Mouse (Mus musculus): ENCODE data around the gene Nkx2-2.
"Not testable (repeated sequence)": the region's sequence is repeated elsewhere in the genome, so short reads cannot be mapped to it uniquely, and the experiment has no call there.

Nkx2-2 gene

GRCm38 (mm10) chr2:147181304-147181665, 12.8 kb downstream of the Nkx2-2 start:
- no peak for DNase-seq

- DNase-seq: no peak
Observed at GRCm38 (mm10) chr2:147180649-147181303, 13.3 kb downstream of the Nkx2-2 start.

GRCm38 (mm10) chr2:147178091-147179059, 15.7 kb downstream of the Nkx2-2 start:
- peak; percentile 20 to 58 for DNase-seq

- DNase-seq: peak; percentile 71 to 92
Observed at GRCm38 (mm10) chr2:147177672-147178071, 16.4 kb downstream of the Nkx2-2 start.

- DNase-seq: no peak
Observed at GRCm38 (mm10) chr2:147175296-147175695, 18.7 kb downstream of the Nkx2-2 start.

- no peak for DNase-seq
Observed at GRCm38 (mm10) chr2:147173751-147174150, 20.3 kb downstream of the Nkx2-2 start.

GRCm38 (mm10) chr2:147170538-147170937, 23.5 kb downstream of the Nkx2-2 start:
- not testable (repeated sequence) for DNase-seq

- DNase-seq: no peak
Observed at GRCm38 (mm10) chr2:147165863-147166262, 28.2 kb downstream of the Nkx2-2 start.

- DNase-seq: no peak
Observed at GRCm38 (mm10) chr2:147165376-147165775, 28.7 kb downstream of the Nkx2-2 start.

GRCm38 (mm10) chr2:147152543-147152942, 41.5 kb downstream of the Nkx2-2 start:
- DNase-seq: no peak

Data from kidney, adult 8-10 months (tissue).